Mouse (Mus musculus) stomach, postnatal 0 days (tissue): ENCODE measurements around the gene Actg2.

Source experiments
- CTCF ChIP-seq: IDR thresholded peaks from 2 replicates; pipeline ENCODE4 v1.5.1; 2016; ENCODE audit warnings: antibody characterized with exemption, low read depth, mild to moderate bottlenecking, moderate library complexity
- EP300 ChIP-seq: optimal IDR thresholded peaks from 2 replicates; pipeline ENCODE3; 2016; ENCODE audit warnings: antibody characterized with exemption

DNA sequence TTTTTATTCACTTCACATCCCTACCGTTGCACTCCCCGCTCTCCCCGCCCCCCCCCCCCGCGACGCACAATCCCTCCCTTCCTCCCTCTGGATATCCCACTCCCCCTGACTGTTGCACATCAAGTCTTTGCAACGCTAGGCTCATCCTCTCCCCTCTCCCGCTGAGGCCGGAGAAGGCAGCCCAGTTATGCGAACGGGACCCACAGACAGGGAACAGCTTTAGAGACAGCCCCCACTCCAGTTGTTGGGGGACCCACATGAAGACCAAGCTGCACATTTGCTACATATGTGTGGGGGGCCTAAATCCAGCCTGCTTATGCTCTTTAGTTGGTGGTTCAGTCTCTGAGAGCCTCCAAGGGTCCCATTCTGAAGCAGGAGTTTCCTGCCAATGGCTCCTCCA lies 36.6 kb upstream of the Actg2 start, which contains the start of gene Stambp:
- TF ChIP-seq CTCF (no peak), EP300 (no peak)
